12 mouse cellular contexts compared by ENCODE assay signal in the genomic region with DNA sequence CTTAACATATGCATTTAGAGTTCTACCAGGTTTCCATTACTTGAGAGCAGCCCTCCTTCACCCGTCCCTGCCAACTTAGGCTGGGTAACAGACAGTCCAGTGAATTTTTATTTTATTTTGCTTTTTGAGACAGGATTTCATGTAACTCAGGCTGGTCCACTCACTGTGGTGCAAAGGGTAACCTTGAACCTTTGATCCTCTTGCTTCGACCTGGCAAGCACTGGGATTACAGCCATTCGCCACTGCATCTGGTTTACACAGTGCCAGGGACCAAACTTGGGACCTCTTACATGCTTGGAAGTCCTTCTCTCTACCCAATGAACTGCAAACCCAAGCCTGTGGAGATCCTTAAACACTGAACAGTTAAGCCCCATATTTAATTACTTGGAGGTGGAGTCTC. TPM values are rescaled to one million over a fixed set of nuclear protein-coding genes. Genes with fewer than 3 reads are reported as not detected.
DNase-seq lines count a peak whose midpoint lies in the region; TF ChIP-seq lines count a peak whose summit lies in the region.
"Had no signal": no experiment of that assay in that cellular context is flagged by ENCODE, and none has a peak within 500 bp of the region (broad histone marks: within the 10 kb centered on the region; RNA-seq: fewer than 3 reads in every experiment).

No protein-coding gene starts in this region.

- no peaks in the 10 kb centered on the region for H3K36me3 ChIP-seq in liver, adult 2 months (ENCODE audit: control insufficient read depth, insufficient read depth, low read length)
- H3K36me3 ChIP-seq: embryonic facial prominence, embryonic 10.5 days; embryonic facial prominence, embryonic 12.5 days; forebrain, embryonic 15.5 days; G1E had no signal

- H3K79me2 ChIP-seq in liver, adult 2 months (ENCODE audit: control insufficient read depth, insufficient read depth, low read length): no peaks in the 10 kb centered on the region

- H3K9ac ChIP-seq in liver, adult 2 months (ENCODE audit: low read depth, low read length): no peak overlapping the region
- H3K9ac ChIP-seq: embryonic facial prominence, embryonic 12.5 days; forebrain, embryonic 13.5 days; forebrain, embryonic 15.5 days had no signal

- H3K4me1 ChIP-seq in liver, adult 2 months (ENCODE audit: control insufficient read depth, insufficient read depth, low read length): no peaks in the 10 kb centered on the region; the same call in 1 of the 2 replicates
- H3K4me1 ChIP-seq: embryonic facial prominence, embryonic 12.5 days; forebrain, embryonic 13.5 days; forebrain, embryonic 15.5 days had no signal

- WGBS in liver, adult 2 months: 27% methylated on average over 3 of the region's 3 CpGs

- no peak overlapping the region for H3K27ac ChIP-seq in liver, adult 2 months (replicated peaks; ENCODE audit: insufficient read depth, low read depth, low read length)
- H3K27ac ChIP-seq: embryonic facial prominence, embryonic 10.5 days; embryonic facial prominence, embryonic 12.5 days; forebrain, embryonic 13.5 days; forebrain, embryonic 15.5 days had no signal

- H3K27me3 ChIP-seq in liver, adult 2 months (ENCODE audit: control insufficient read depth, insufficient read depth, low read length): no peaks in the 10 kb centered on the region
- H3K27me3 ChIP-seq: CH12.LX; embryonic facial prominence, embryonic 12.5 days; forebrain, embryonic 13.5 days; forebrain, embryonic 15.5 days had no signal

- peak; percentile 29 for DNase-seq in kidney, adult 11 months
- DNase-seq in kidney, postnatal 36 days: no peak
- peak; percentile 61 for DNase-seq in kidney, adult 9 months
- no peak for DNase-seq in kidney, postnatal 4 days
- DNase-seq in liver, adult 2 months (ENCODE audit: extremely low read depth, low read depth, low spot score): peak; percentile 90
- DNase-seq in liver: no peak

- TF ChIP-seq CTCF in liver, adult 2 months (IDR thresholded peaks at IDR 0.05; ENCODE audit: low read depth, low read length): no peak

- no peak for TF ChIP-seq POLR2A in liver, adult 2 months (IDR thresholded peaks at IDR 0.05; ENCODE audit: extremely low read depth, insufficient read depth, low read length)

- no peak overlapping the region for H3K4me3 ChIP-seq in liver, adult 2 months (ENCODE audit: insufficient read depth, low read depth, low read length)
- H3K4me3 ChIP-seq: embryonic facial prominence, embryonic 10.5 days; embryonic facial prominence, embryonic 12.5 days; forebrain, embryonic 13.5 days; forebrain, embryonic 15.5 days had no signal

RNA-seq across cellular contexts. Expression of gene Rpgrip1, which starts 14.1 kb away (rescaled TPM):
- total RNA-seq in liver, adult 2 months (2014; rRNA removed): 0.55 and 1.2 TPM in 2 replicates
- 0.35 and 0.50 TPM in 2 replicates for polyA plus RNA-seq in liver, adult 2 months (2012; rRNA removed)

RNA-seq across cellular contexts. Expression of gene Hnrnpc, which starts 20.8 kb away (rescaled TPM):
- 77.5 and 84.4 TPM in 2 replicates for total RNA-seq in liver, adult 2 months (2014; rRNA removed)
- 50.8 and 55.8 TPM in 2 replicates for polyA plus RNA-seq in liver, adult 2 months (2012; rRNA removed)

Comparison
In these comparisons a context has a peak if more than half of its experiments do, and no peak if none do; other contexts are left out.
1. DNase-seq: peak in kidney, adult 11 months (single experiment), kidney, adult 9 months (single experiment) and liver, adult 2 months (single experiment); none in kidney, postnatal 36 days (0 of 2), kidney, postnatal 4 days (0 of 2) and liver (single experiment).